Comparison of ENCODE assay signal across 19 mouse cellular contexts in genomic region chr1:195006267-195006666, GRCm38 (mm10).
"Had no signal": no experiment of that assay in that cellular context is flagged by ENCODE, and none has a peak within 500 bp of the region (broad histone marks: within the 10 kb centered on the region; RNA-seq: fewer than 3 reads in every experiment).

No protein-coding gene starts in this region.

- H3K9ac ChIP-seq: kidney, embryonic 15.5 days; limb, embryonic 12.5 days; limb, embryonic 15.5 days; liver, embryonic 13.5 days had no signal

- H3K4me1 ChIP-seq: kidney, embryonic 15.5 days; limb, embryonic 12.5 days; limb, embryonic 15.5 days; liver, embryonic 13.5 days had no signal

- H3K36me3 ChIP-seq: kidney, embryonic 15.5 days; limb, embryonic 12.5 days; limb, embryonic 15.5 days; liver, embryonic 13.5 days had no signal

- H3K4me3 ChIP-seq: kidney, embryonic 15.5 days; limb, embryonic 12.5 days; limb, embryonic 15.5 days; liver, embryonic 13.5 days had no signal

- DNase-seq: kidney, adult 11 months; kidney, postnatal 10 days; kidney, postnatal 36 days; layer of hippocampus, adult 9-11 months; left cerebral cortex, postnatal 4 days; liver, embryonic 13.5 days; lung, adult 2 months; lung, postnatal 14 days; lung, postnatal 4 days; midbrain, embryonic 14.5 days; right cerebral cortex, postnatal 14 days; right cerebral cortex, postnatal 4 days; thymus, adult 2 months; thymus, postnatal 14 days; thymus, postnatal 4 days had no signal

- H3K9me3 ChIP-seq: kidney, embryonic 15.5 days; limb, embryonic 12.5 days; limb, embryonic 15.5 days; liver, embryonic 13.5 days had no signal

- H3K27ac ChIP-seq: kidney, embryonic 15.5 days; limb, embryonic 12.5 days; limb, embryonic 15.5 days; liver, embryonic 13.5 days; stomach, postnatal 0 days had no signal

- H3K27me3 ChIP-seq: kidney, embryonic 15.5 days; limb, embryonic 12.5 days; limb, embryonic 15.5 days; liver, embryonic 13.5 days had no signal
